Mouse (Mus musculus): ENCODE results near the gene Msh4. TPM values are rescaled to one million over a fixed set of nuclear protein-coding genes. Genes with fewer than 3 reads are reported as not detected.

Gene Msh4
- total RNA-seq (2023): under 1 TPM; 0.26 to 0.30 TPM

DNA sequence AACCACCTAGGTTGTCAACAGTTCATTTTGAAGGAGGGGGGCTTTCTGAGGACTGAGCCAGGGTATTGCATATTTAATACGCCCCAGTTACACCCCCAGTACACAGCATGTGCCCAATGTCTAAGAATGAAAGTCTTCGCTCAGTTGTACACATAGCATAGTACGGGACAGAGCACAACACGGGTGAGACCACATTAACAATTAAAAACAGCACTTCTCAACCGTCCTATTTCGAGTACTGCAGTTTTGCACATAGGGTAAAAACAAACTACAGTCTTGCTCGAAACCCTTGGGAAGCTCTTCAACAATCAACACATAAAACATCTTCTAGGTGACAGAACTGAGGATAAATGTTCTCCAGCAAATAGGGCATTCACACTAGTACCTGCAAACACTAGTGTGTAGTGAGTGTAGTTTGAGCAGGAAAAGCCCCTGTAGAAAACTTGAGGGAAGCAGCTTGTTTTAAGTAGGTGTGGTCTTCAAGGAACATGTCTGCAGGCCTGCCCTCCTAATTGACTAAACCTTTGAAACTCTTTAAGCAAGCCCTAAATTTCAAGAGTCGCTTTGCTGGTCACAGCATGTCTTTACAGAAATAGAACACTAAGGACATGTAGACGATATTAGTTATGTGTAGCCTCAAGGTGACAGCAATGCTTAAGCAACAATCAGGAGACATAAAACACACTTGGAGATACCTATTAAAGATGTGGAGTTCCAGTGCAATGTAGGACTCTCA is at the start of gene Msh4:
Msh4 (minus strand) TSS at position 3 of the 736 bp plus-strand sequence.

DNA sequence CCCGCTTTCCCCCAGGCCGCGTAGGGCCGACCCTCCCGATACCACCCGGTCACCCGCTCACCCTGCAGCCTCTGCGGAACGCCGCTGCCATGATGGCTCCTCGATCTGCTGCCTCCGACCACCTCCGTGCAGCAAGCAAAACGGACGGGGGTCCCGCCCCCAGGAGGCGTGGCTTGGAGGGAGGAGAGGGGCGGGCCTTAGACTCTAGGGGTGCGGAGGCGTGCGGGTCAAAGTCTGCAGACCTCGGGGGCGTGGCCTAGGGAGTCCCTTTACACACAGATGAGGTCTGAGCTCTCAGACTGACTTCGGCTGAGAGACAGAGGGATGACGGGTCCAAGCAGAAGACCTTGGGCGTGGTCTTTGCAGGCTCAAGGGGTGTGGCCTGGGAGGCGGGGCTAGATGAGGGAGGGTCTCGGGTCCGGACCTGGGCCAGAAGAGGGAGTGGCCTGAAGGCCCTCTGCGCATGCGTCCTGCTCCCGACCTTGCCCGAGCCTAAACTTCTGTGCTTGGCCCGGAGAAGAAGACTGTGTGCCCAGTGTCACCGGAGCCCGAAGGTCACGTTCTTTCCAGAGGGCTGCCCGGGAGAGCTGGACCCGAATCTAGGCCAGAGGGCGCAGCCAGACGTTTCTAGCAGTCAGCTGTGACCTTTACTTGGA is 38.5 kb upstream of the Msh4 start, which contains the start of gene Acadm:
Acadm (minus strand) TSS at position 298 of the 656 bp plus-strand sequence.

DNA sequence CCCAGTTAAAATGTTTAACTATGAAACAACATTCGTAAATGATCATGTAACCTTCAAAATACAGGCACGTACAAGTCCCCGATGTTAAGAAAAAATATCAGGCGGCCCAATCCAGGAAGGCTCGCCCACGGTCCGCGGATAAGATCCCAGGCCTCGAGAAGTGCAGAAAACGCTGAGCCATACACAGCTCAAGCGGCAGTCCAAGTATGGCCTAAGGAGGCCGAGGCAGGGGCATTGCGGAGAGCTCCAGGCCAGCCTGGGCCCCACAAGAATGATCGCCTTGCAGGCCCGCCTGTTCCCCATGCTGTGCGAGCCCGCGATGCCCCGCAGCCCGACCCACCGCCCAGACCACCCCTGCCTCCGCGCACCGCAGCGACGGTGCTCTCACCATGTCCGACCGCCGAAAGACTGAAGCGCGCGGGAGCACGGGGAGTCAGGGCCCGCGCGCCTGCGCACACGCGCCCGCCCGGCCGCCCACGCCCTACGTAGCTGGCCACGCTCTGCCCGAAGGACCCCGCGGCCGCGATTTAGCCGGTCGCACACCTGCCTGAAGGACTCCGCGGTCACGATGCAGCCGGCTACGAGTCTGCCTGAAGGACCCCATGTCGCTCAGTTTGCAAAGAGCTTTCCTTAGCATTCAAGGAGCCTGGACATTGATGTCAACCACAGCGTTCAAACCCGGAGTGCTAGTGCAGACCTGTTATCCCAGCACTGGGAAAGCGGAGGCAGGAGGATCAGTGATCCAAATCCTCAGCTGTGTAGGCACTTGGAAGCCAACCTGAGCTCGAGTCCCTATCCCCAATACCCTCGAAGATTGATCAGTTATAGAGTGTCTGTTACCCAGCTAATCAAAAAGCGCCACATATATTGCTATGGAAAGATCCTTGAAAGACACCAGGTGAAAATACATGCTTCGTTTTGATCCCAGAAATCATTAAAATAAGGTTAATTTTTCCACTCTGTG is 6.9 kb upstream of the Msh4 start, which contains the start of gene Rabggtb:
Rabggtb (minus strand) TSS at position 464 of the 964 bp plus-strand sequence.

DNA sequence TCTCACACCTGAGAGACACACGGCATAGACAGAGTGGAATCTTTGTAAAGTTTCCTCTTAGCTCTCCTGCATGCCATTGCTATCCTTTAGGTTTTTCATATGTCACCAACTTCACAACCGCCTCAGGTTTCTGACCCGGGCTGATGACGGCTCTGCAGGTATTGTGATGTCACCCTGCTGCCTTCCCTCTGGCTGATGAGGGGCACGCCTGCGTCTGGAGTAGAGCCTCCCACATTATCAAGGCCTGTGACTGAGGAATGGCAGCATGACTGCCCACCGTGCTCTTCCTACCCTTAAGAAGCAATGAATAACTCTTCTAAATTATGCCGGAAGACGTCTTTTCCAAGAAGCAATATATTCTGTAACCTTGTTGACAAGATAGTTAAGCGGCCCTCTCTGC is 61.9 kb downstream of the Msh4 start, which contains the start of gene Asb17:
Asb17 (plus strand) TSS at position 180 of the 400 bp plus-strand sequence.

Other genes starting within 250 kb of the Msh4 start
- 10 to 100 TPM in 1 of 2 experiments, 1 to 10 TPM in 1; 9.6 to 14.1 TPM for gene St6galnac3, start 181.0 kb downstream of the Msh4 start, total RNA-seq (2023)
- not detected for gene Asb17, start 61.9 kb downstream of the Msh4 start, total RNA-seq (2023)
- 10 to 100 TPM; 51.4 to 68.9 TPM for gene Rabggtb, start 6.9 kb upstream of the Msh4 start, total RNA-seq (2023)
- 10 to 100 TPM; 53.4 to 53.7 TPM for gene Acadm, start 38.5 kb upstream of the Msh4 start, total RNA-seq (2023)
- not detected for gene Slc44a5, start 67.3 kb upstream of the Msh4 start, total RNA-seq (2023)